Mouse (Mus musculus) kidney, postnatal 25 days (tissue): ENCODE data around the gene Stk10.

Experiments
- DNase-seq, 2 experiments: peaks; one replicate each; pipeline ENCODE4 v3.0.0; 2021; ENCODE audit warnings: mixed read lengths in 2 of 2

Gene Stk10

GRCm38 (mm10) chr11:32571103-32571502 lies 38.0 kb downstream of the Stk10 start:
- DNase-seq = no peak

GRCm38 (mm10) chr11:32573669-32574068 lies 40.6 kb downstream of the Stk10 start:
- DNase-seq = no peak

GRCm38 (mm10) chr11:32575964-32576759 lies 43.1 kb downstream of the Stk10 start:
- DNase-seq = no peak

GRCm38 (mm10) chr11:32576760-32577050 lies 43.6 kb downstream of the Stk10 start:
- no peak for DNase-seq

GRCm38 (mm10) chr11:32580305-32580947 lies 47.3 kb downstream of the Stk10 start:
- peak; percentile 43 to 75 for DNase-seq

- no peak for DNase-seq
Measured at GRCm38 (mm10) chr11:32581031-32581430, 47.9 kb downstream of the Stk10 start.

GRCm38 (mm10) chr11:32582813-32583212 lies 49.7 kb downstream of the Stk10 start:
- no peak for DNase-seq

GRCm38 (mm10) chr11:32585996-32586395 lies 52.9 kb downstream of the Stk10 start:
- no peak for DNase-seq

GRCm38 (mm10) chr11:32587191-32588089 lies 54.3 kb downstream of the Stk10 start:
- DNase-seq = no peak

GRCm38 (mm10) chr11:32588090-32588891 lies 55.2 kb downstream of the Stk10 start:
- peak; percentile 76 to 84 for DNase-seq

- no peak for DNase-seq
Measured at GRCm38 (mm10) chr11:32588892-32589172, 55.7 kb downstream of the Stk10 start.

- DNase-seq = no peak
Measured at GRCm38 (mm10) chr11:32589201-32589600, 56.1 kb downstream of the Stk10 start.

- no peak for DNase-seq
Measured at GRCm38 (mm10) chr11:32589791-32590190, 56.7 kb downstream of the Stk10 start.

GRCm38 (mm10) chr11:32590205-32590604 lies 57.1 kb downstream of the Stk10 start:
- no peak for DNase-seq

- DNase-seq = peak in 1 of 2 experiments; percentile 41
Measured at GRCm38 (mm10) chr11:32591921-32592850, 59.1 kb downstream of the Stk10 start.

GRCm38 (mm10) chr11:32593081-32593480 lies 60.0 kb downstream of the Stk10 start:
- DNase-seq = no peak

- DNase-seq = no peak
Measured at GRCm38 (mm10) chr11:32594122-32594521, 61.0 kb downstream of the Stk10 start.

GRCm38 (mm10) chr11:32600371-32600770 lies 67.3 kb downstream of the Stk10 start:
- DNase-seq = no peak

- DNase-seq = peak; percentile 57 to 77
Measured at GRCm38 (mm10) chr11:32601528-32602323, 68.6 kb downstream of the Stk10 start.

- DNase-seq = no peak
Measured at GRCm38 (mm10) chr11:32604663-32605062, 71.6 kb downstream of the Stk10 start.
